Mouse (Mus musculus): Measurements from ENCODE around the gene Il17re. TPM values are rescaled to one million over a fixed set of nuclear protein-coding genes. Genes with fewer than 3 reads are reported as not detected.

The Il17re gene
- polyA plus RNA-seq, 1 experiment from 2014 or later: 0.40 TPM

DNA sequence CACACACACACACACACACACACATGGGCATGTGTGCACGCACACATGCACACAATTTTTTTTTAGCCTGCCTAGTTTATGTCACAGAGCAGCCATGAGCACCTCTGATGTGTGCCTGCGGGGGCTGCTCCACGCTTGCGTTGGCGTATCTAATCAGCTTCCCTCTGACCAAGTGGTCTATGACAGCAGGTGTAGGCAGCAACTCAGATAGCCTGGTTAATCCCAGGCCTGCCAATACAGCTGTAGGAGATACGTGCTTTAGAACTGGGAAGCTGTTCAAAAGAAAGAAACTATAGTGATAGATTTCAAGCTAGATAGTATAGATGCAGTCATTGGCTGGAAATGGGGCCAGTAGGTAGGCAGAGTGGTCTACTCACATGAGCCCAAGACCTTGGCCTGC, 15.4 kb downstream of the Il17re start:
- H3K4me2 ChIP-seq: no peak overlapping the region
- H3K27ac ChIP-seq (ENCODE audit: low read depth, low read length): no peak overlapping the region
- H3K9me3 ChIP-seq (ENCODE audit: control insufficient read depth, low read length): no peaks in the 10 kb centered on the region
- DNase-seq (ENCODE audit: low spot score, missing footprints): peak; percentile 19
- peaks cover 4% of the 10 kb centered on the region for H3K4me1 ChIP-seq (ENCODE audit: control insufficient read depth, insufficient read depth, low read length)
- no peak for ATAC-seq (ENCODE audit: low FRiP score)
- 88% methylated on average over 6 of the region's 6 CpGs for WGBS
- H3K27me3 ChIP-seq (ENCODE audit: control insufficient read depth, insufficient read depth, low read length): peaks cover 19% of the 10 kb centered on the region
- no peak overlapping the region for H3K9ac ChIP-seq (ENCODE audit: low read length)
- no peak overlapping the region for H3K4me3 ChIP-seq (ENCODE audit: low read depth, low read length)
- no peaks in the 10 kb centered on the region for H3K36me3 ChIP-seq (ENCODE audit: control insufficient read depth, insufficient read depth, low read length)

DNA sequence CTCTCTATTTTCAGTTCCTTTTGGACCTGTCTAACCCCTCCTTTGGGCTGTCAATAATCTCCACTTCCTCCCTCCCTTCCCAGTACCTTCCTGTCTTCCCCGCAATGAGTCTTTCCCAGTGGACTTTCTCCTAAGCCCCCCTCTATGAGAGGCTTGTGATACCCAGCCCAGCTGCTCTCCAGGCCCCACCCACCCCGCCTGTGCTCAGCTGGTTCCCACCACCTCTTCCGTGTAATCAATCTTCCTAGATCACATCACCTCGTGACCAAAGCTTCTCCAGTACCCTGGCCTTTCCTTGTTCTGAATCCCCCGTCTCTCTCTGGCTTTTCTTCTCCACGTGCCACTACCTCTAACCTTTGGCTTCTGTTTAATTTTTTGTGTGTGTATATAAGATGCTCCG, 19.1 kb downstream of the Il17re start:
- no peak overlapping the region for H3K4me3 ChIP-seq (ENCODE audit: low read depth, low read length)
- no peak overlapping the region for H3K4me2 ChIP-seq
- no peak overlapping the region for H3K9ac ChIP-seq (ENCODE audit: low read length)
- DNase-seq (ENCODE audit: low spot score, missing footprints): no peak
- no peaks in the 10 kb centered on the region; the same call in 1 of the 2 replicates for H3K27me3 ChIP-seq (ENCODE audit: control insufficient read depth, insufficient read depth, low read length)
- no peak overlapping the region for H3K27ac ChIP-seq (ENCODE audit: low read depth, low read length)
- H3K4me1 ChIP-seq (ENCODE audit: control insufficient read depth, insufficient read depth, low read length): peaks cover 10% of the 10 kb centered on the region; the same call in 1 of the 2 replicates
- WGBS: 59% methylated on average over 7 of the region's 7 CpGs
- no peaks in the 10 kb centered on the region for H3K36me3 ChIP-seq (ENCODE audit: control insufficient read depth, insufficient read depth, low read length)
- 0 out of 2 replicates have a peak, but pooled peaks have one; percentile 31 for ATAC-seq (ENCODE audit: low FRiP score)
- H3K9me3 ChIP-seq (ENCODE audit: control insufficient read depth, low read length): no peaks in the 10 kb centered on the region

GRCm38 (mm10) chr6:113478906-113479305, 20.6 kb downstream of the Il17re start:
- H3K27me3 ChIP-seq (ENCODE audit: control insufficient read depth, insufficient read depth, low read length): no peaks in the 10 kb centered on the region; the same call in 1 of the 2 replicates
- ATAC-seq (ENCODE audit: low FRiP score): no peak

GRCm38 (mm10) chr6:113480555-113481373, 22.5 kb downstream of the Il17re start:
- Histone ChIP-seq H3K4me3 (ENCODE audit: low read depth, low read length) (no peak overlapping the region), H3K27me3 (ENCODE audit: control insufficient read depth, insufficient read depth, low read length) (no peaks in the 10 kb centered on the region; the same call in 1 of the 2 replicates), H3K9ac (ENCODE audit: low read length) (no peak overlapping the region), H3K4me2 (no peak overlapping the region), H3K4me1 (ENCODE audit: control insufficient read depth, insufficient read depth, low read length) (peaks cover 21% of the 10 kb centered on the region), H3K9me3 (ENCODE audit: control insufficient read depth, low read length) (no peaks in the 10 kb centered on the region), H3K36me3 (ENCODE audit: control insufficient read depth, insufficient read depth, low read length) (no peaks in the 10 kb centered on the region), H3K27ac (ENCODE audit: low read depth, low read length) (no peak overlapping the region)
- 63% methylated on average over 18 of the region's 18 CpGs for whole genome bisulfite sequencing
- DNase-seq (ENCODE audit: low spot score, missing footprints) (no peak), ATAC-seq (ENCODE audit: low FRiP score) (no peak)

More at GRCm38 (mm10) chr6:113478906-113479305, 20.6 kb downstream of the Il17re start:
- H3K36me3 ChIP-seq (ENCODE audit: control insufficient read depth, insufficient read depth, low read length): no peaks in the 10 kb centered on the region
- H3K9ac ChIP-seq (ENCODE audit: low read length): no peak overlapping the region
- no peak for DNase-seq (ENCODE audit: low spot score, missing footprints)
- peaks cover 16% of the 10 kb centered on the region for H3K4me1 ChIP-seq (ENCODE audit: control insufficient read depth, insufficient read depth, low read length)
- no peak overlapping the region for H3K27ac ChIP-seq (ENCODE audit: low read depth, low read length)
- no peak overlapping the region for H3K4me2 ChIP-seq
- H3K9me3 ChIP-seq (ENCODE audit: control insufficient read depth, low read length): no peaks in the 10 kb centered on the region
- H3K4me3 ChIP-seq (ENCODE audit: low read depth, low read length): no peak overlapping the region
- WGBS: 85% methylated on average over 10 of the region's 10 CpGs

DNA sequence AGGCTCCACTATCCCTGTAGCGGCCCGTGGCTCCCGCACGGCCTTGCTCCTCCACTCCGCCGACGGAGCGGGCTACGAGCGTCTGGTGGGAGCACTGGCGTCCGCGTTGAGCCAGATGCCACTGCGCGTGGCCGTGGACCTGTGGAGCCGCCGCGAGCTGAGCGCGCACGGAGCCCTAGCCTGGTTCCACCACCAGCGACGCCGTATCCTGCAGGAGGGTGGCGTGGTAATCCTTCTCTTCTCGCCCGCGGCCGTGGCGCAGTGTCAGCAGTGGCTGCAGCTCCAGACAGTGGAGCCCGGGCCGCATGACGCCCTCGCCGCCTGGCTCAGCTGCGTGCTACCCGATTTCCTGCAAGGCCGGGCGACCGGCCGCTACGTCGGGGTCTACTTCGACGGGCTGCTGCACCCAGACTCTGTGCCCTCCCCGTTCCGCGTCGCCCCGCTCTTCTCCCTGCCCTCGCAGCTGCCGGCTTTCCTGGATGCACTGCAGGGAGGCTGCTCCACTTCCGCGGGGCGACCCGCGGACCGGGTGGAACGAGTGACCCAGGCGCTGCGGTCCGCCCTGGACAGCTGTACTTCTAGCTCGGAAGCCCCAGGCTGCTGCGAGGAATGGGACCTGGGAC, 24.3 kb downstream of the Il17re start:
- H3K4me2 ChIP-seq: peak overlapping the region; percentile 88
- under 1% methylated on average over 64 of the region's 65 CpGs for WGBS
- peaks cover 21% of the 10 kb centered on the region for H3K4me1 ChIP-seq (ENCODE audit: control insufficient read depth, insufficient read depth, low read length)
- H3K9ac ChIP-seq (ENCODE audit: low read length): peak overlapping the region; percentile 88
- ATAC-seq (ENCODE audit: low FRiP score) (peak; percentile 65), DNase-seq (ENCODE audit: low spot score, missing footprints) (no peak)
- H3K4me3 ChIP-seq (ENCODE audit: low read depth, low read length): peak overlapping the region; percentile 66
- no peaks in the 10 kb centered on the region for H3K9me3 ChIP-seq (ENCODE audit: control insufficient read depth, low read length)
- no peaks in the 10 kb centered on the region for H3K36me3 ChIP-seq (ENCODE audit: control insufficient read depth, insufficient read depth, low read length)
- no peaks in the 10 kb centered on the region; the same call in 1 of the 2 replicates for H3K27me3 ChIP-seq (ENCODE audit: control insufficient read depth, insufficient read depth, low read length)
- peak overlapping the region; percentile 86 for H3K27ac ChIP-seq (ENCODE audit: low read depth, low read length)

GRCm38 (mm10) chr6:113483100-113483615, 24.9 kb downstream of the Il17re start, which contains the start of gene Creld1:
Gene Creld1, plus strand, starts transcription at chr6:113483297.
- ATAC-seq (ENCODE audit: low FRiP score) (peak; percentile 96), DNase-seq (ENCODE audit: low spot score, missing footprints) (peak; percentile 99)
- peak within 1 kb of the TSS; percentile 66 for H3K4me3 ChIP-seq (ENCODE audit: low read depth, low read length)
- no peaks in the 10 kb centered on the region for H3K36me3 ChIP-seq (ENCODE audit: control insufficient read depth, insufficient read depth, low read length)
- no peaks in the 10 kb centered on the region for H3K9me3 ChIP-seq (ENCODE audit: control insufficient read depth, low read length)
- peak within 1 kb of the TSS; percentile 86 for H3K27ac ChIP-seq (ENCODE audit: low read depth, low read length)
- under 1% methylated on average over 26 of the region's 26 CpGs for WGBS
- H3K9ac ChIP-seq (ENCODE audit: low read length): peak within 1 kb of the TSS; percentile 88
- H3K4me1 ChIP-seq (ENCODE audit: control insufficient read depth, insufficient read depth, low read length): peaks cover 21% of the 10 kb centered on the region
- no peaks in the 10 kb centered on the region; the same call in 1 of the 2 replicates for H3K27me3 ChIP-seq (ENCODE audit: control insufficient read depth, insufficient read depth, low read length)
- peak within 1 kb of the TSS; percentile 88 for H3K4me2 ChIP-seq

DNA sequence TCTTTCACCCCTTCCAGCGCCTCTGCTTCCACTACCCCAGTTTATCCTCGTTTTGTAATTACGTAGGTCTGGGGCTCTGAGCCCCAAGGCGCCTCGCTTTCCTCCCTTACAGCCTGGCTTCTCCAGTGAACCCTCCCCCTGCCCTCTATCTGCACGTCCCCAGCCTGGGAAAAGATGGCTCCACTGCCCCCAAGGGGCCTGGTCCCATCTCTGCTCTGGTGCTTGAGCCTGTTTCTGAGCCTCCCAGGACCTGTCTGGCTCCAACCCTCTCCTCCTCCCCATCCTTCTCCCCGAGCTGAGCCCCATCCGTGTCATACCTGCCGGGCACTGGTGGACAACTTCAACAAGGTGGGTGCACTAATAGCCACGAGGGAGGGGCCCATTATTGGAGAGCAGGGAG, 25.4 kb downstream of the Il17re start:
- peak overlapping the region; percentile 88 for H3K4me2 ChIP-seq
- H3K4me1 ChIP-seq (ENCODE audit: control insufficient read depth, insufficient read depth, low read length): peaks cover 21% of the 10 kb centered on the region
- peak overlapping the region; percentile 86 for H3K27ac ChIP-seq (ENCODE audit: low read depth, low read length)
- ATAC-seq (ENCODE audit: low FRiP score): peak; percentile 57
- peak overlapping the region; percentile 66 for H3K4me3 ChIP-seq (ENCODE audit: low read depth, low read length)
- no peak for DNase-seq (ENCODE audit: low spot score, missing footprints)
- H3K27me3 ChIP-seq (ENCODE audit: control insufficient read depth, insufficient read depth, low read length): no peaks in the 10 kb centered on the region; the same call in 1 of the 2 replicates
- peak overlapping the region; percentile 88 for H3K9ac ChIP-seq (ENCODE audit: low read length)
- H3K36me3 ChIP-seq (ENCODE audit: control insufficient read depth, insufficient read depth, low read length): no peaks in the 10 kb centered on the region
- 8% methylated on average over 10 of the region's 10 CpGs for WGBS
- no peaks in the 10 kb centered on the region for H3K9me3 ChIP-seq (ENCODE audit: control insufficient read depth, low read length)

GRCm38 (mm10) chr6:113487125-113487576, 28.9 kb downstream of the Il17re start:
- Histone ChIP-seq H3K9me3 (ENCODE audit: control insufficient read depth, low read length) (no peaks in the 10 kb centered on the region), H3K4me2 (no peak overlapping the region), H3K4me1 (ENCODE audit: control insufficient read depth, insufficient read depth, low read length) (peaks cover 12% of the 10 kb centered on the region), H3K27me3 (ENCODE audit: control insufficient read depth, insufficient read depth, low read length) (no peaks in the 10 kb centered on the region), H3K4me3 (ENCODE audit: low read depth, low read length) (no peak overlapping the region), H3K9ac (ENCODE audit: low read length) (no peak overlapping the region), H3K36me3 (ENCODE audit: control insufficient read depth, insufficient read depth, low read length) (peaks cover 7% of the 10 kb centered on the region), H3K27ac (ENCODE audit: low read depth, low read length) (no peak overlapping the region)
- ATAC-seq (ENCODE audit: low FRiP score): no peak
- DNase-seq (ENCODE audit: low spot score, missing footprints): no peak
- 63% methylated on average over 7 of the region's 7 CpGs for whole genome bisulfite sequencing

Data from midbrain, embryonic 11.5 days (tissue).